Mouse (Mus musculus): Measurements from ENCODE around the gene Igf1.

Gene Igf1

GRCm38 (mm10) chr10:87858013-87858806 is at the start of gene Igf1:
TSS of gene Igf1 (plus strand) at chr10:87858265.
- DNase-seq (ENCODE audit: low read depth, low spot score), result no peak

DNA sequence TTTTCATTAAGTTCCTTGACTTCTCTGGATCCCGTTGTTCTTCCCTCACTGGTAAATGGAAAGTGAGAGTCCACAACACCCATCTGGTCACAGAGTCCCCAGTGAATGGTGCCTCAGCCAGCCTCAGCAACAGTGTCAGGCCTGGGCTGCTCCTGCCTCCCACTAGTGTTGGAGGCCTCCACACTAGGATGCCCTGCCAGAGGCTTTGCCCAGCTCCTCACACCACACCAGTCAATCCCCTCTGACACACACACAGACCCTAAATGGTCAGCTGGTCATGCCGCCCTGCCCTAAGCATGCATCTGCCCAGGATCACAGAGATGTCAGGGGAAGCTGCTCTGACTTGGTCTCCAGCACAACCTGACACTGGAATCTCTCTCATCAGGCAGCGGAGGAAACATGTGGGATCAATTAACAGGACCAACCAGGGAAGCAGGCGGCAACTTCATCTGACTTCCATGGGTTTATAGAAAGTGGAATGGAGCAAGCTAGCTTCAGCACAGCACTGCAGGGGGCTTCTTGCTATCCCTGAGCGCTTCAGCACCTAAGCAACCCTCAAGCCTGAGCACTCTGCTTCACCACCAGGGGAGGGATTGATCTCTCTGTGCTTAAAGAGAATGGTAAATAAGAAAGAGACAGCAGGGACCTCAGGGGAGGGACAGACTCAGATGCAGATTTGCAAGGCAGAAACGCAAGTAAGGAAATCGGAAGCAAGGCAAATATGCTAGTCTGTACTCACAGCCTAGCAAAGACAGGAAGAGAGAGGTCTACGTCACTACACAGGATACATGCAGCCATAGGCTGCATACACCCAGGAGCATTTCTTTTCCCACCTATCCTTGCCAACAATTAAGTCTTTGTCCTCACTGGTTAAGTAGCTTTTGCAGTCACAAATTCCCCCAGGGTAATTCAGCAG is 45.6 kb upstream of the Igf1 start:
- no peak for DNase-seq (ENCODE audit: low read depth, low spot score)

GRCm38 (mm10) chr10:87813073-87813590 is 44.9 kb upstream of the Igf1 start:
- peak; percentile 66 for DNase-seq (ENCODE audit: low read depth, low spot score)

- DNase-seq (ENCODE audit: low read depth, low spot score), result peak; percentile 63
Measured at GRCm38 (mm10) chr10:87816861-87817260, 41.2 kb upstream of the Igf1 start.

GRCm38 (mm10) chr10:87817786-87818185 is 40.3 kb upstream of the Igf1 start:
- DNase-seq (ENCODE audit: low read depth, low spot score), result no peak

- DNase-seq (ENCODE audit: low read depth, low spot score), result no peak
Measured at GRCm38 (mm10) chr10:87821906-87822305, 36.2 kb upstream of the Igf1 start.

- no peak for DNase-seq (ENCODE audit: low read depth, low spot score)
Measured at GRCm38 (mm10) chr10:87830012-87830411, 28.1 kb upstream of the Igf1 start.

DNA sequence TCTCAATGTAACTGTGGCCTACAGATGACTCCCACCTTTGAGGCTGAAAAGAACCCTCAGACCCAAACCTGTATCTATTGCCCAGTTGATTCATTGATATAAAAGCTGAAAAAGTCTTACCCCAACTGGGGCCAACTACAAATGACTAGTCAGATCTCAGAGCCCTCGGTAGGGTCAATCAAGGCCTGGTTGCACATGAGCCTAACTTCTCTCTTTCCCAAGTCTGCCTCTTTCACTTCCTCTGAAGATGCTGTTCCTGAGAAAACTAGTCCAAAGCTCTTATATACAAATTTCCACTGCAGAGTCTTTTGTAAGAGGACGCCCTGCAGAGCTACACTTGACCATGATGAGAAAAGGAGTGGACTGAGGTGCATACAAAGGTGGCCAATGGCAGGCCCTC is 27.4 kb upstream of the Igf1 start:
- no peak for DNase-seq (ENCODE audit: low read depth, low spot score)

DNA sequence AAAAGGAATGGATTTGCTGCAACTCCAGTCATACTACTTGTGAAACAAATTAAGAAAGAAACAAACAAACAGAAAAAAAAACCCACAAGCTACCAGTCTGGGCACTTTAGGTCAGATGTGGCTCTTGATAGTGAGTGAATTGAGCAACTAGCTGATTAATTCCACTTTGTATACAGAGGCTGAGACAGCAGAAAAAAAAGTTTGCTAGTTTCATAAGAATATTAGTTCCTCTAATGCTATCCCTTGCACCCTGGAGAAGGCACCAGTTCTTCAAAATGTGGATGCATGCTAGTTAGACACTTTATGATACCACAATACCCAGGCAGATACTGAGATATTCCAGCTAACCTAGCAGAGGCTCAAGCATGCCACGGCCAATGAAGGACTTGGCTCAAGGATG is 26.0 kb upstream of the Igf1 start:
- no peak for DNase-seq (ENCODE audit: low read depth, low spot score)

- DNase-seq (ENCODE audit: low read depth, low spot score), result no peak
Measured at GRCm38 (mm10) chr10:87839454-87839853, 18.6 kb upstream of the Igf1 start.

DNA sequence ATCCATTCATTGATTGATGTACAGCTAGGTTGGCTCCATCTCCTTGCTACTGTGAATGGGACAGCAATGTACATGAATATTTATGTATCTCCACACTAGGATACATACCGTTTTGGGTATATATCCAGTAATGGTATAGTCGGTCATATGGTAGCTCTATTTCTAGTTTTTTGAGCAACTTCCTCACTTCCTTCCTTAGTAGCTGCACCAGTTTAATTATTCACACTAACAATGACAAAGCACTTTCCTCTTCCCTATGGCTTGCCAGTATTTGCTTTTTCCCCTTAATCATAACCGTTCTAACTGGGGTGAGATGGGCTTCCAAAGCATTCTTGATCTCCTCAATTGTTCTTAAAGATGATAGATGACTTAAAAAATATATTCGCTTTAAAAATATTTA is 15.6 kb upstream of the Igf1 start:
- no peak for DNase-seq (ENCODE audit: low read depth, low spot score)

GRCm38 (mm10) chr10:87844917-87845552 is 13.0 kb upstream of the Igf1 start:
- DNase-seq (ENCODE audit: low read depth, low spot score), result no peak

- no peak for DNase-seq (ENCODE audit: low read depth, low spot score)
Measured at GRCm38 (mm10) chr10:87847882-87848281, 10.2 kb upstream of the Igf1 start.

- DNase-seq (ENCODE audit: low read depth, low spot score), result no peak
Measured at GRCm38 (mm10) chr10:87848419-87848818, 9.6 kb upstream of the Igf1 start.

GRCm38 (mm10) chr10:87851492-87851891 is 6.6 kb upstream of the Igf1 start:
- DNase-seq (ENCODE audit: low read depth, low spot score), result no peak

DNA sequence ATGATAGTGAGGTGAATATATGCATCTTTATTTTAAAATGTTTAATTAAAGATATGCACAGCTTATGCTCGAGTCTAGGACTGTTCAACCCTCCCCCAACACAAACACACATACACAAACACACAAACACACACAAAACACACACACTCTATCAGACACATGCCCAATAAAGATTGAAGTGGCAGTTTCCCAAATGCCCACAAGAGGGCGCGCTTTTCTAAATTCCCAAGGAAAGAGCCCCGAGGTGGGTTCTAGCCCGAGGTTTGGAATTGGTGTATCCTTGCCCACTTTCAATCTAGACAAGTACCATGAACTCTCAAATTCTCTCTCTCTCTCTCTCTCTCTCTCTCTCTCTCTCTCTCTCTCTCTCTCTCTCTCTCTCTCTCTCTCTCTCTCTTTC is 3.7 kb upstream of the Igf1 start:
- peak; percentile 58 for DNase-seq (ENCODE audit: low read depth, low spot score)

GRCm38 (mm10) chr10:87855423-87856122 is 2.5 kb upstream of the Igf1 start:
- DNase-seq (ENCODE audit: low read depth, low spot score), result peak; percentile 18

GRCm38 (mm10) chr10:87857215-87857955 is 680 bp upstream of the Igf1 start:
- no peak for DNase-seq (ENCODE audit: low read depth, low spot score)

- DNase-seq (ENCODE audit: low read depth, low spot score), result peak; percentile 61
Measured at GRCm38 (mm10) chr10:87858939-87859338, 874 bp downstream of the Igf1 start.

DNA sequence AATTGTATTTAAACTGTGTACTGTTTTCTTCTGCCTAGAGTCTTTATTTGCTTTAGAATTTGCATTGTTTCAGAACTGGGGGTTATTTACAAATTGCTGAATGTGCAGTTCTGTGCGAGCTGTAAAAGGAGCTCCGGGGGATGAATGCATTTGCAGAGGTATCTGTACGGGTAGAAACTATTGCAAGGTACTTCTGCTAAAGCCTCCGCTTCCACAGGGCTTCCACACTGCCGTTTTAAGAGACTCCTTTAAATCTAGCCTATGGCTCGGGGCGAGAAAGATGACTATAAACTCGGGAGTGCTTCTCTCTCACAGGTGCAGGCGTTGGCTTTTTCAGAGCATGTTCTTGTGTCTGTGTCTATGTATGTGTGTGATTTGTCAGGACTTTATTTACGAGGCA is 1.4 kb downstream of the Igf1 start:
- DNase-seq (ENCODE audit: low read depth, low spot score), result peak; percentile 26

All from brain, adult 2 months (tissue).